Mouse (Mus musculus): Measurements from ENCODE around the gene Rab44. TPM values are rescaled to one million over a fixed set of nuclear protein-coding genes. Genes with fewer than 3 reads are reported as not detected.

Gene Rab44
- polyA plus RNA-seq, 1 experiment, result 514 TPM

DNA sequence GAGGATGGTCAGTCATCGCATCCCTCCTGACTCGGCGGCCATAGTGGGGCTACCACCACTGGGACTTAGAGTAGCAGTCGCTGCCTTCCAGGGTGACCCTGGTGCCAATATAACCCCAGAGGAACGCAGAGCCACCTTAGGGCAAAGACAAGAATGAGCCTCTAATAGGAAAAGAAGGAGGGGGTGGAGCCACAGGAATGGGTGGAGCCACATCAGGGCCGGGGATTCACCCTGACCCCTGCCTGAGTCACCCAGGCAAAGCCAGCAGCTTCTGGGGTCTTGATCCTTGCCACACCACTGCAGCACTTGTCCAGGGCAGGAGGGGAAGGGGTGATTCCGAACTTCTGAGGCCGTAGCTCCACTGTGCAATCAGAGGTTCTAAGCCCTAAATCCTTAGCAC is 30.4 kb upstream of the Rab44 start:
- Histone ChIP-seq H3K27ac (ENCODE audit: control insufficient read depth, insufficient read depth, low read depth, low read length, poor library complexity) (no peak overlapping the region), H3K4me3 (replicated peaks; ENCODE audit: control insufficient read depth, low read depth, low read length) (no peak overlapping the region), H3K4me1 (ENCODE audit: control insufficient read depth, insufficient read depth, low read length) (peaks cover 5% of the 10 kb centered on the region; the same call in 1 of the 2 replicates)
- TF ChIP-seq CTCF (IDR thresholded peaks at IDR 0.05; ENCODE audit: control insufficient read depth, insufficient read depth, low read length) (no peak), POLR2A (IDR thresholded peaks at IDR 0.05; ENCODE audit: borderline replicate concordance, control insufficient read depth, low read depth, low read length) (no peak)
- WGBS, result 87% methylated on average over 8 of the region's 8 CpGs

- H3K27ac ChIP-seq (ENCODE audit: control insufficient read depth, insufficient read depth, low read depth, low read length, poor library complexity), result no peak overlapping the region
- WGBS, result 86% methylated on average over 7 of the region's 7 CpGs
- TF ChIP-seq POLR2A (IDR thresholded peaks at IDR 0.05; ENCODE audit: borderline replicate concordance, control insufficient read depth, low read depth, low read length) (no peak), CTCF (IDR thresholded peaks at IDR 0.05; ENCODE audit: control insufficient read depth, insufficient read depth, low read length) (no peak)
- no peak overlapping the region for H3K4me3 ChIP-seq (replicated peaks; ENCODE audit: control insufficient read depth, low read depth, low read length)
- H3K4me1 ChIP-seq (ENCODE audit: control insufficient read depth, insufficient read depth, low read length), result peaks cover 5% of the 10 kb centered on the region; the same call in 1 of the 2 replicates
Observed at GRCm38 (mm10) chr17:29084656-29085055, 29.3 kb upstream of the Rab44 start.

DNA sequence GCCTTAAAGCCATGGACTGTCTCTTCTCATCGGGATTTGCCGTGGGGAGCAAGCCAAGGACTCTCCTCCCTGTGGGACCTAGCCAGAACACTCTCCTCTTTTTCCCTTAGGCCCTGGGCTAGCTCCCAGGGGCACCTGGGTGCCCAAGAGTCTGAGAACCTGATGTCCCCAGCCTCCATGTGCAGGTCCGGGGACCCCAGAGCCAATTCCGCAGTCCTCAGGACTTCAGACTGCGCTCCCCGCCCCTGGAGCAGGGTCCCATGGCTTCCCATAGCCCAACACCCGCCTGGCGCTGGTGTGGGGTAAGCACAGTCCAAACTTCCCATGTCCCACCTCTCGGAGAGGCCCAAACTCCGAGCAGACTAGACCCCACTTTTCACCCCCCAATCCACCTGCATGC is 28.7 kb upstream of the Rab44 start:
- no peak for TF ChIP-seq POLR2A (IDR thresholded peaks at IDR 0.05; ENCODE audit: borderline replicate concordance, control insufficient read depth, low read depth, low read length)
- no peak for TF ChIP-seq CTCF (IDR thresholded peaks at IDR 0.05; ENCODE audit: control insufficient read depth, insufficient read depth, low read length)
- H3K27ac ChIP-seq (ENCODE audit: control insufficient read depth, insufficient read depth, low read depth, low read length, poor library complexity), result no peak overlapping the region
- H3K4me1 ChIP-seq (ENCODE audit: control insufficient read depth, insufficient read depth, low read length), result peaks cover 5% of the 10 kb centered on the region; the same call in 1 of the 2 replicates
- no peak overlapping the region for H3K4me3 ChIP-seq (replicated peaks; ENCODE audit: control insufficient read depth, low read depth, low read length)
- WGBS, result 91% methylated on average over 10 of the region's 10 CpGs

- Histone ChIP-seq H3K4me3 (replicated peaks; ENCODE audit: control insufficient read depth, low read depth, low read length) (no peak overlapping the region), H3K27ac (ENCODE audit: control insufficient read depth, insufficient read depth, low read depth, low read length, poor library complexity) (no peak overlapping the region), H3K4me1 (ENCODE audit: control insufficient read depth, insufficient read depth, low read length) (no peaks in the 10 kb centered on the region)
- TF ChIP-seq CTCF (IDR thresholded peaks at IDR 0.05; ENCODE audit: control insufficient read depth, insufficient read depth, low read length), result no peak
- no peak for TF ChIP-seq POLR2A (IDR thresholded peaks at IDR 0.05; ENCODE audit: borderline replicate concordance, control insufficient read depth, low read depth, low read length)
- WGBS, result 71% methylated on average over 4 of the region's 4 CpGs
Observed at GRCm38 (mm10) chr17:29086916-29087315, 27.0 kb upstream of the Rab44 start.

GRCm38 (mm10) chr17:29090776-29091175 is 23.2 kb upstream of the Rab44 start, which contains the start of gene Cdkn1a:
Gene Cdkn1a, plus strand, starts transcription at chr17:29090976.
- no peak for TF ChIP-seq CTCF (IDR thresholded peaks at IDR 0.05; ENCODE audit: control insufficient read depth, insufficient read depth, low read length)
- no peak for TF ChIP-seq POLR2A (IDR thresholded peaks at IDR 0.05; ENCODE audit: borderline replicate concordance, control insufficient read depth, low read depth, low read length)
- Histone ChIP-seq H3K4me1 (ENCODE audit: control insufficient read depth, insufficient read depth, low read length) (peaks cover 3% of the 10 kb centered on the region; the same call in 1 of the 2 replicates), H3K27ac (ENCODE audit: control insufficient read depth, insufficient read depth, low read depth, low read length, poor library complexity) (no peak within 1 kb of the TSS), H3K4me3 (replicated peaks; ENCODE audit: control insufficient read depth, low read depth, low read length) (no peak within 1 kb of the TSS)
- WGBS, result 74% methylated on average over 3 of the region's 3 CpGs

- WGBS, result 75% methylated on average over 6 of the region's 6 CpGs
- Histone ChIP-seq H3K4me3 (replicated peaks; ENCODE audit: control insufficient read depth, low read depth, low read length) (no peak overlapping the region), H3K4me1 (ENCODE audit: control insufficient read depth, insufficient read depth, low read length) (peaks cover 3% of the 10 kb centered on the region; the same call in 1 of the 2 replicates), H3K27ac (ENCODE audit: control insufficient read depth, insufficient read depth, low read depth, low read length, poor library complexity) (no peak overlapping the region)
- TF ChIP-seq POLR2A (IDR thresholded peaks at IDR 0.05; ENCODE audit: borderline replicate concordance, control insufficient read depth, low read depth, low read length), result no peak
- no peak for TF ChIP-seq CTCF (IDR thresholded peaks at IDR 0.05; ENCODE audit: control insufficient read depth, insufficient read depth, low read length)
Observed at GRCm38 (mm10) chr17:29091348-29091944, 22.5 kb upstream of the Rab44 start.

DNA sequence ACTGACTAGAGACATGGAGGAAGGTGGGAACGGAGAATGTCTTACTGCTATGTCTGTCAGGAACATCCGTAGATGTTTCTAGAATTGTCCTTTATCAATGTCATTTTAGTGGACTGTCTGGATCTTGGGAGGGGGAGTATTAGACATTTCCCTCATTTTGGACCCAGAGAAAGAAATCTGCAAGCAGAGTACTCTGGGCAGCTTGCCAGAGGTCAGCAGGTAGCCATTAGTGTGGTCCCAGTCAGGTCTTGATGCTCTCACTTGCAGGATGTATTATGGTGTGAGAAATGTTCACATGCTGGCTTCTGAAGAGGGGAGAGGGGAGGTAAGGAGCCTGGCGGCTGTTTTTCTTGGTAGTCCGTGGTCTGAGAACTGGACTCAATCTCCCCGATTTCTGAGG is 21.4 kb upstream of the Rab44 start:
- Histone ChIP-seq H3K4me1 (ENCODE audit: control insufficient read depth, insufficient read depth, low read length) (peaks cover 3% of the 10 kb centered on the region; the same call in 1 of the 2 replicates), H3K27ac (ENCODE audit: control insufficient read depth, insufficient read depth, low read depth, low read length, poor library complexity) (no peak overlapping the region), H3K4me3 (replicated peaks; ENCODE audit: control insufficient read depth, low read depth, low read length) (no peak overlapping the region)
- 70% methylated on average over 5 of the region's 5 CpGs for WGBS
- TF ChIP-seq POLR2A (IDR thresholded peaks at IDR 0.05; ENCODE audit: borderline replicate concordance, control insufficient read depth, low read depth, low read length), result no peak
- no peak for TF ChIP-seq CTCF (IDR thresholded peaks at IDR 0.05; ENCODE audit: control insufficient read depth, insufficient read depth, low read length)

- WGBS, result 14% methylated on average over 36 of the region's 36 CpGs
- peak overlapping the region; percentile 79 for H3K4me3 ChIP-seq (replicated peaks; ENCODE audit: control insufficient read depth, low read depth, low read length)
- H3K4me1 ChIP-seq (ENCODE audit: control insufficient read depth, insufficient read depth, low read length), result peaks cover 3% of the 10 kb centered on the region; the same call in 1 of the 2 replicates
- no peak overlapping the region for H3K27ac ChIP-seq (ENCODE audit: control insufficient read depth, insufficient read depth, low read depth, low read length, poor library complexity)
- TF ChIP-seq CTCF (IDR thresholded peaks at IDR 0.05; ENCODE audit: control insufficient read depth, insufficient read depth, low read length), result no peak
- TF ChIP-seq POLR2A (IDR thresholded peaks at IDR 0.05; ENCODE audit: borderline replicate concordance, control insufficient read depth, low read depth, low read length), result peak; percentile 95
Observed at GRCm38 (mm10) chr17:29093110-29093952, 20.6 kb upstream of the Rab44 start.
